Mouse (Mus musculus): Measurements from ENCODE around the gene Mblac2. TPM values are rescaled to one million over a fixed set of nuclear protein-coding genes. Genes with fewer than 3 reads are reported as not detected.

Mblac2 gene
- 10.8 TPM for polyA plus RNA-seq (2017; shearing (Covaris generic))

GRCm38 (mm10) chr13:81710775-81711545 lies at the start of gene Mblac2, which contains the start of gene Polr3g:
TSS of gene Mblac2 (plus strand) at chr13:81711341.
TSS of gene Polr3g (minus strand) at chr13:81711013.

GRCm38 (mm10) chr13:81782971-81783404 lies 71.8 kb downstream of the Mblac2 start, which contains the start of gene Cetn3:
TSS of gene Cetn3 (plus strand) at chr13:81783077.

Other genes starting within 250 kb of the Mblac2 start
- 1.4 TPM for gene Adgrv1, start 78.2 kb upstream of the Mblac2 start, polyA plus RNA-seq (2017; shearing (Covaris generic))
- gene Lysmd3, start 53.7 kb upstream of the Mblac2 start, polyA plus RNA-seq (2017; shearing (Covaris generic)) = 31.6 TPM
- gene Polr3g, start 328 bp upstream of the Mblac2 start, polyA plus RNA-seq (2017; shearing (Covaris generic)) = 8.0 TPM
- 147 TPM for gene Cetn3, start 71.7 kb downstream of the Mblac2 start, polyA plus RNA-seq (2017; shearing (Covaris generic))